Mouse (Mus musculus): ENCODE measurements at regions not wholly inside any gene's neighbourhood (a gene's known extent, or its start where the extent isn't known, plus 50 kb on each side); places are given as distances from the start of the nearest gene placed in this dataset.

- intact Hi-C loops (cut with DNase I; ENCODE audit: low total_unique reads), result no loop called here
- DNase-seq, result no peak
Observed at GRCm38 (mm10) chr4:9935949-9936348, 938.3 kb upstream of the 2610301B20Rik start.

- intact Hi-C loops (cut with DNase I; ENCODE audit: low total_unique reads), result no loop called here
- DNase-seq, result no peak
Observed at GRCm38 (mm10) chr4:9951441-9951840, 922.9 kb upstream of the 2610301B20Rik start.

GRCm38 (mm10) chr4:9974631-9975030, 899.7 kb upstream of the 2610301B20Rik start:
- intact Hi-C loops (cut with DNase I; ENCODE audit: low total_unique reads), result no loop called here
- DNase-seq, result no peak

- DNase-seq, result no peak
- intact Hi-C loops (cut with DNase I; ENCODE audit: low total_unique reads), result no loop called here
Observed at GRCm38 (mm10) chr4:9981354-9982040, 892.8 kb upstream of the 2610301B20Rik start.

- intact Hi-C loops (cut with DNase I; ENCODE audit: low total_unique reads), result no loop called here
- DNase-seq, result no peak
Observed at GRCm38 (mm10) chr4:9982786-9983525, 891.3 kb upstream of the 2610301B20Rik start.

- DNase-seq, result no peak
- intact Hi-C loops (cut with DNase I; ENCODE audit: low total_unique reads), result no loop called here
Observed at GRCm38 (mm10) chr4:9993871-9994270, 880.4 kb upstream of the 2610301B20Rik start.

- intact Hi-C loops (cut with DNase I; ENCODE audit: low total_unique reads), result no loop called here
- DNase-seq, result no peak
Observed at GRCm38 (mm10) chr4:9994466-9994865, 879.8 kb upstream of the 2610301B20Rik start.

GRCm38 (mm10) chr4:10030316-10030715, 844.0 kb upstream of the 2610301B20Rik start:
- no peak for DNase-seq
- intact Hi-C loops (cut with DNase I; ENCODE audit: low total_unique reads), result no loop called here

- no peak for DNase-seq
- intact Hi-C loops (cut with DNase I; ENCODE audit: low total_unique reads), result no loop called here
Observed at GRCm38 (mm10) chr4:10031764-10032163, 842.5 kb upstream of the 2610301B20Rik start.

GRCm38 (mm10) chr4:10035336-10035735, 839.0 kb upstream of the 2610301B20Rik start:
- peak; percentile 7 for DNase-seq
- intact Hi-C loops (cut with DNase I; ENCODE audit: low total_unique reads), result no loop called here

GRCm38 (mm10) chr4:10041301-10042093, 832.8 kb upstream of the 2610301B20Rik start:
- intact Hi-C loops (cut with DNase I; ENCODE audit: low total_unique reads), result no loop called here
- DNase-seq, result no peak

GRCm38 (mm10) chr4:10048770-10049169, 825.5 kb upstream of the 2610301B20Rik start:
- intact Hi-C loops (cut with DNase I; ENCODE audit: low total_unique reads), result no loop called here
- DNase-seq, result no peak

- DNase-seq, result no peak
- intact Hi-C loops (cut with DNase I; ENCODE audit: low total_unique reads), result no loop called here
Observed at GRCm38 (mm10) chr4:10049411-10049810, 824.9 kb upstream of the 2610301B20Rik start.

GRCm38 (mm10) chr4:10051296-10052267, 822.7 kb upstream of the 2610301B20Rik start:
- intact Hi-C loops (cut with DNase I; ENCODE audit: low total_unique reads), result no loop called here
- DNase-seq, result no peak

GRCm38 (mm10) chr4:10052869-10053268, 821.4 kb upstream of the 2610301B20Rik start:
- intact Hi-C loops (cut with DNase I; ENCODE audit: low total_unique reads), result no loop called here
- DNase-seq, result no peak

- intact Hi-C loops (cut with DNase I; ENCODE audit: low total_unique reads), result no loop called here
- no peak for DNase-seq
Observed at GRCm38 (mm10) chr4:10072500-10073106, 801.7 kb upstream of the 2610301B20Rik start.

- no peak for DNase-seq
- intact Hi-C loops (cut with DNase I; ENCODE audit: low total_unique reads), result no loop called here
Observed at GRCm38 (mm10) chr4:10079565-10080169, 794.6 kb upstream of the 2610301B20Rik start.

- intact Hi-C loops (cut with DNase I; ENCODE audit: low total_unique reads), result no loop called here
- no peak for DNase-seq
Observed at GRCm38 (mm10) chr4:10114831-10115230, 759.5 kb upstream of the 2610301B20Rik start.

Data from gastrocnemius, postnatal 14 days (tissue).